Mouse (Mus musculus): ENCODE data around the gene Ppme1.
A peak's percentile ranks its signal among the peaks of the same experiment; 100 is the strongest.

Gene Ppme1

DNA sequence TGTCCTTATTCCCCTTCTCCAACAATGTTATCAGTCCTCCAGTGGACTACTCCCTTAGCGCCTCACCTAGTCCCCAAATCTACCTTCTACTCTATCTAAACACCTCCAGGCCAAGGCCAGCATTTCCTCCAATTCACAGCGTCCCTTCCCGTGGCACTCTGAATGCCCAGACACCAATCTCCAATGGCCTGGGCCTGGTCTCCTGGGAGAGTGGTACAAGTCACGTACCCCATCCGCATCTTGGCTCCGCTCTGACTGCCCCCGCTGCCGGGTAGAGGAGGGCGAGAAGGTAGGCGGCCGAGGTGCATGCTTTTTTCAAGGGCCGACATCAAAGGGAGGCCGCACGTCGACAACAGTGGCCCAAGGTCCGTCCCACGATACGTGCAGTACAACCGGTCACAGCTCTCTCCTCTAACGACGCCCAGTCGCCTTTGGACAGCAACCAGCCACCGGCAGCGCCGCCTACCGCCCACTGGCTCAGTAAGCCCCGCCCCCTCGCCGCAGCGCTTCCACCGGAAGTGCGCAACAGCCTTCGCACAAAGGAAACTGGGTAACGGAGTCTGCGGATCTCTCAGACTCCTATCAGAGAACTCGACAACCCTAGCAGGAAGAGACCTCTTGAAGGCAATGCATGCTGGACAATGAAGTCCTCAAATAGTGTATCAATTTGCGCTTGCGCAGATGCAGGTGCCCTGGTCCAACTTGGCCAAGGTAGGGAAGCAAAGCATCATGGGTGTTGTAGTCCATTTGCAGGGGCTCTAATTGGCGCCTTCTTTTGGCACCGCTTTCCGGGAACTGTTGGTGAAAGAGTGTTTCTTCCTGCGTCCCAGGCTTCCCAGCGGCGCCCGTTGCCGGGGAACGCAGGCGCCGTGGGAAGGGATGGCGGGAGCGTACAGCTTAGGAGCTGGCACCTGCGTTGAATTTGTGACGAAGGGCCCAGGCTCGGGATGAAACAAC is at the start of gene Ppme1, which contains the start of gene C2cd3:
Gene Ppme1, minus strand, starts transcription at position 813 of the 957 bp plus-strand sequence.
Gene C2cd3, plus strand, starts transcription at position 739 of the 957 bp plus-strand sequence.
- peak; percentile 92 to 98 for DNase-seq (ENCODE audit: low spot score in 2 of 2)

DNA sequence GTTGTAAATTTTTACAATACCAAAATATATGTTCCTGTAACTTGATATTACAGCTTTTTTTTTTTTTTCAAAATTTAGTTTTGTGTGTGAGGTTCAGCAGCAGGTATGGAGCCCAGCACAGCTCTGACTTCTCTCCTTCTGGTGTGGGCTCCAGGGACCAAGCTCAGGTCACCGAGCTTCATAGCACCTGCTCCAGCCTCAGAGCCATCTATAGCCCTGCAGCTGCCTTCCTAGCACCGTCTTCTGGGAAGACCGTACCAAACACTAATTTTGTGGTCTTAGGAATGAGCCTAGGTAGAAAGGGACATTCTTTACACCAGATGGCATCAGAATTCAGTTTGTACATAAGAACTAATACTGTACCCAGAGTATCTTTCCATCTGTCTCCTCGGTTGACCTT is 36.6 kb upstream of the Ppme1 start:
- DNase-seq (ENCODE audit: low spot score in 2 of 2), result no peak

- DNase-seq (ENCODE audit: low spot score in 2 of 2), result no peak
Observed at GRCm38 (mm10) chr7:100407677-100408076, 35.6 kb upstream of the Ppme1 start.

DNA sequence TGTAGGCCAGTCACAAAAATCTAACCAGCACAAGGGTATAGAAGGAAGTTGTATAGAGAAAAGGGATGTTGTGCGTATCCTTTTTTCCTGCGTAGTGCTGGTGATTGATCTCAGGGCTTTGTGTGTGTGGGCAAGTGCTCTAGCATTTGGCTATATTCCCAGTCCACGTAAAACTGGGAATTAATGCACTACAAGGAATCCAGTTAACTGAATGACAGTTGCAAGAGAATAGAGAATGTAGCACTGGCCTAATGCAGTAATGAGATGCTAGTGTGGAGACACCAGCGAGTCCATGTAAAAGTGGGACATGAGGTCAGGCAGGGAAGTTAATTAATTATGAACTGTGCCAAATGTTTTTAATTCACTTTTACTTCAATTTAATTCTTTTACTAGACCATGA is 30.6 kb upstream of the Ppme1 start:
- no peak for DNase-seq (ENCODE audit: low spot score in 2 of 2)

- no peak for DNase-seq (ENCODE audit: low spot score in 2 of 2)
Observed at GRCm38 (mm10) chr7:100400899-100401539, 28.9 kb upstream of the Ppme1 start.

GRCm38 (mm10) chr7:100399231-100399913 is 27.3 kb upstream of the Ppme1 start:
- DNase-seq (ENCODE audit: low spot score in 2 of 2), result no peak

DNA sequence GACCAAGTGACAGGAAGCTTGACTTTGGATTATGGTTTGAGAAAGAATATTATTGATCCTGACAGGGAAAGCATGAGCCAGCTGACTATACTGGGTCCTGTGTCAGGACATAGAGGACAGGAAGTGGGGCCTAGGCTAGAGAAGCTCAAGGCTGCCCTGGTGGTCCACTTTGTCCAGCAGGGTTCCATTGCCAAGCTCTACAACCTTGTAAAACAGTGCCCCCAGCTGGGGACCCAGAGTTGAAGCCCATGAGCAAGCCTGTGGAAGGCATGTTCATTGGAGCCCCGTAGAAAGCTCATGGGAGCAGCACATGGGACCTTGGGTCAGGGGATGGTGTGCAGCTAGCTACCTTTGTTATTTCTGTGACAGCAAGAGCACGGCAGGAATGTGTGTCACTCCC is 20.2 kb upstream of the Ppme1 start:
- no peak for DNase-seq (ENCODE audit: low spot score in 2 of 2)

DNA sequence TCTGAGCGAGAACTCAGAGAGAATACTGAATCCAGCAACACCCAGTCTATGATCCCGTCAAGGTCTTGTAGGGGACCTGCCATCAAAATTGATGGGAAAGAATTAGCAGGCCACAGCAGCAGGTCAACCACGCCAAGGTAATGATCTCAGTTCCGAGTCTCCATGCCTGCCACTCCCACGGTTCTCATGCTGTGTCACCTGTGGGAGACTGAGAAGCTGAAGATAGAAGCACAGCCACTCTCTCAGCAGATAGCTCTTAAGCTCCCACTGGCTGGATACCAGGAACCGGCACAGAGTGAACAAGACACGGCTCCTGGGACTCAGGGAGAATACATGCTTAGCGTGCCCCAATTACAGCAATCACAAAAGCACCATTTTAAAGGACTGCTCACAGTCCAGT is 18.1 kb upstream of the Ppme1 start:
- no peak for DNase-seq (ENCODE audit: low spot score in 2 of 2)

- DNase-seq (ENCODE audit: low spot score in 2 of 2), result no peak
Observed at GRCm38 (mm10) chr7:100388174-100388573, 16.1 kb upstream of the Ppme1 start.

- DNase-seq (ENCODE audit: low spot score in 2 of 2), result no peak
Observed at GRCm38 (mm10) chr7:100383207-100383606, 11.1 kb upstream of the Ppme1 start.

- no peak for DNase-seq (ENCODE audit: low spot score in 2 of 2)
Observed at GRCm38 (mm10) chr7:100381161-100381560, 9.1 kb upstream of the Ppme1 start.

GRCm38 (mm10) chr7:100378257-100378656 is 6.2 kb upstream of the Ppme1 start:
- no peak for DNase-seq (ENCODE audit: low spot score in 2 of 2)

DNA sequence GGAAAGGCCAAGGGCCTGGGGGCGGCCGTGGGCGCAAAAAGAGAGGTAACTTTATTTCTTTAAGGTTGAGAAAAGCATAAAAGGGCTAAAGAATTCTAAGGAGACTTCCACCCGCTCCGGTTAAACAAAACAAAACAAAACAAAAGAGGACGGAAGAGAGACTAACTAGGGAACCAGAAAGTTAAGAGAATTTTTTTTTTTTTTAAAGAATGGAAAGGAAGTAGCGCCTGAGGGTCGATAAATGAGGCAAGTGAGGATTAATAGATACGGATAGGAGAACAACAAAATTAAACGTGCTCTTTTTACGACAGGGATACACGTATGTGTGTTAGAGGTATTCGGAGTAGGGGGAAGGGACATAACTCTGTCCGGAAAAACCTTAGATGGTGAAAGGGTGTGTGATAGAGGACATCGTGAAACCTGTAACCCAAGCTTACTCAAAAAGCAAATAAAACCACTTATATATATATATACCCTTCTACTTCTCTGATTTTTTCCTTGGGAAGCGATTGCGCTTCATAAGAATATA is 409 bp upstream of the Ppme1 start:
- DNase-seq (ENCODE audit: low spot score in 2 of 2), result no peak

DNA sequence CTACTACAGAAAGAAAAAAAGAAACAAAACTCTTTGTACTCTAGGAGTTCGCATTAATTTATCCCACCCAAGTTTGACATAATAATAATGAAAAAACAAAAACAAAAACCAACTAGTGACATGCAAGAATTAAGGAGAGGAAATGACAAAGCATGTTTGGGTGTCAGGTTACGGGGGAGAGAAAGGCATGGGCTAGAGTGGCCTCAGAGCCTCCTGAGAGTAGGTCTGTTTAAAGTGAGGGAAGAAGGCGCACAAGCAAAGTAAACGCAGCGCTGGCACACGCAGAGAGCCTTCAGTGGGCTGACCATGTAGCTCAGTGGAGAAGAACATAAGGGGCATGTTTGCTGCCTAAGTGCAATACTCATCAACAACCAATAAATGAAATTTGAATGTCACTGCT is 7.2 kb downstream of the Ppme1 start:
- DNase-seq (ENCODE audit: low spot score in 2 of 2), result no peak

DNA sequence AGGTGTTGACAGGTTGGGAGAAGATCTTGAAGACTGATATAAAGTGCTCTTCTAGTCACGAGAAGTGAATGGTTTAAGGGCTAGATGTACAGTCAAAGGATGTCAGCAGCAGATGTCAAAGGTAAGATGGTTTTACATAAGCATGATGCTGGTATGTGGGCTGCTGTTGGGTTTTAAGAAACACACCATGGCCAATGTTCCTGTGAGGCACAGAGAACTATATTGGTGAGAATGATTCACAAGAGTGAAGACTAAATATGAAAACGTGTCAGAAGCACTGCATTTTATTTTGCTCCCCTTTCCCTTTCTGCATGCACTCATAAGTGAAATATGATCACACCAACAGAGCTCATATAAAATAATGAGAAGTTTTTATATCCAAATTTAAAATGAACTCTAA is 8.9 kb downstream of the Ppme1 start:
- DNase-seq (ENCODE audit: low spot score in 2 of 2), result no peak

GRCm38 (mm10) chr7:100357856-100358255 is 14.3 kb downstream of the Ppme1 start:
- no peak for DNase-seq (ENCODE audit: low spot score in 2 of 2)

GRCm38 (mm10) chr7:100356768-100357167 is 15.3 kb downstream of the Ppme1 start:
- no peak for DNase-seq (ENCODE audit: low spot score in 2 of 2)

- no peak for DNase-seq (ENCODE audit: low spot score in 2 of 2)
Observed at GRCm38 (mm10) chr7:100356324-100356723, 15.8 kb downstream of the Ppme1 start.

- no peak for DNase-seq (ENCODE audit: low spot score in 2 of 2)
Observed at GRCm38 (mm10) chr7:100354984-100355383, 17.1 kb downstream of the Ppme1 start.

DNA sequence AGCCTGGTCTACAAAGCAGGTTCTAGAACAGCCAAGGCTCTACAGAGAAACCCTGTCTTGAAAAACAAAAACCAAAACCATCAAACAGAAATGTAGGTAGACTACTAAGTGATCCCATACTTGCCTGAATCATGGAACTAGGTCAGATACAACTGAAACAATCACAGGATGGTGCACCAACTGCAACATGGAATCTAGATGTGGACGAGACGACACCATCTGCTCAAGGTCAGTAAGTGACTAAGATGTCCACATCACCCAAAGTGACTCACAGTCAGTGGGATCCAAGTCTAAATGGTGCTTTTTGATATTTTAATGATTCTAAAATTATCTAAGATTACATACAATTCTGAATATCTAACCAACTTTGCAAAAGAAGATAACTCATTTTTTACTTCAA is 36.2 kb downstream of the Ppme1 start:
- DNase-seq (ENCODE audit: low spot score in 2 of 2), result no peak

- no peak for DNase-seq (ENCODE audit: low spot score in 2 of 2)
Observed at GRCm38 (mm10) chr7:100331269-100331668, 40.8 kb downstream of the Ppme1 start.

DNA sequence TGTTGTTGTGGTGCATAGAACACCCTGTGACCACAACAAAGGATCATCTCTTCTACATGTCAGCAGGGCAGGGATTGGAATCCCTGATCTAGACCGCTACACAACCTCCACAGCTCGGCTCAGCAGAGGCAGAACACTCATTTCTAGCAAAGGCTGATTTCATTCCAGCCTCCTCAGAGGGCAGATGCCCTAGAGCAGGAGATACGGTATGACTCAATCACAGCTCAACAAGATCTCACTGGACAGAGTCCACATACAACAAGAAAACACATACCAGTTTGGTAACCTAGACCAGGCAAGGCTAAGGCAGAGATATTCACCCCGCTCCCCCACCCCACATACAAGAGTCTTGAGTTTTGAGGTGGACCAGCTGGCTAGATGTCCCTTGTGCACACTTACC is 43.5 kb downstream of the Ppme1 start:
- DNase-seq (ENCODE audit: low spot score in 2 of 2), result no peak

Data from urinary bladder, adult 18-20 months (tissue).